ENCODE assay signal across 8 mouse cellular contexts in the genomic region with DNA sequence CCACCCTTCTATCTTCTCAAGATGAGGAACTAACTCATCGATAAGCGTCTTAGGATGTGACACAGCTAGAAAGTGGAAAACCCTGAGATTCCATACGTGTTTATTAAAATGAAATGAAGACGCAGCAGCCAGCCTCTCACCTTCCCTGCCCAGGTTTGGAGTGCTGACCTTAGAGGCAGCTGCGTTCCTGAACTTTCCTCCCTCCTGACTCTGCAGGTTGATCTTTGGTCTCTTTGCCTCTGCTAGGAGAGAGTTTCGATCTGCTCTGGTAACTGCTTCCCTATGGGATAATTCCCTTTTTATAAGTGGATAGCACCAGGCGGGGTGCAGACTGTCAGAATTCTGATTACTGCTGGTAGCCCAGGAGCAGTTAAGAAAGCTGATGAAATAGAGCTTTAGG. TPM values are rescaled to one million over a fixed set of nuclear protein-coding genes. Genes with fewer than 3 reads are reported as not detected.
DNase-seq lines count a peak whose midpoint lies in the region; ATAC-seq and TF ChIP-seq lines count a peak whose summit lies in the region.

No protein-coding gene starts in this region.

- peaks cover 9% of the 10 kb centered on the region; the same call in 1 of the 2 replicates for H3K79me2 ChIP-seq in heart, adult 2 months (replicated peaks; ENCODE audit: control insufficient read depth, insufficient read depth, low read length)

- peak overlapping the region; percentile 81; the same call in 1 of the 2 replicates for H3K4me3 ChIP-seq in heart, adult 2 months
- peak overlapping the region; percentile 87; the same call in 1 of the 2 replicates for H3K4me3 ChIP-seq in embryonic facial prominence, embryonic 12.5 days
- H3K4me3 ChIP-seq in midbrain, embryonic 12.5 days: peak overlapping the region; percentile 74

- ATAC-seq in embryonic facial prominence, embryonic 12.5 days (ENCODE audit: insufficient number of reproducible peaks, insufficient read depth, low FRiP score, low TSS enrichment): no peak
- no peak for ATAC-seq in midbrain, embryonic 12.5 days (ENCODE audit: low FRiP score, low read depth)

- no peak for TF ChIP-seq POLR2A in heart, adult 2 months (IDR thresholded peaks at IDR 0.05; ENCODE audit: insufficient read depth, low read depth, low read length)

- no peak overlapping the region for H3K27ac ChIP-seq in heart, adult 2 months
- no peak overlapping the region for H3K27ac ChIP-seq in embryonic facial prominence, embryonic 12.5 days
- H3K27ac ChIP-seq in midbrain, embryonic 12.5 days (replicated peaks): no peak overlapping the region

- no peak overlapping the region for H3K9ac ChIP-seq in heart, adult 2 months (ENCODE audit: low read depth, low read length)
- H3K9ac ChIP-seq in embryonic facial prominence, embryonic 12.5 days: no peak overlapping the region
- H3K9ac ChIP-seq in midbrain, embryonic 12.5 days (replicated peaks): peak overlapping the region; percentile 84; the same call in 1 of the 2 replicates

- H3K9me3 ChIP-seq in embryonic facial prominence, embryonic 12.5 days: no peaks in the 10 kb centered on the region
- H3K9me3 ChIP-seq in midbrain, embryonic 12.5 days: no peaks in the 10 kb centered on the region

- DNase-seq in heart, adult 2 months: no peak
- no peak for DNase-seq in heart, postnatal 36 days
- peak; percentile 69 to 74 for DNase-seq in kidney, adult 8-10 months
- DNase-seq in adrenal gland, adult 18-20 months (ENCODE audit: low spot score in 2 of 2): no peak
- no peak for DNase-seq in urinary bladder, postnatal 4 days (ENCODE audit: low spot score in 2 of 2)
- no peak for DNase-seq in frontal cortex, adult 2 months (ENCODE audit: extremely low spot score in 1 of 2, low spot score in 1 of 2)

- peaks cover 16% of the 10 kb centered on the region for H3K4me1 ChIP-seq in heart, adult 2 months (ENCODE audit: control insufficient read depth, insufficient read depth, low read length)
- peaks cover 8% of the 10 kb centered on the region for H3K4me1 ChIP-seq in embryonic facial prominence, embryonic 12.5 days
- peaks cover 18% of the 10 kb centered on the region for H3K4me1 ChIP-seq in midbrain, embryonic 12.5 days

- H3K36me3 ChIP-seq in heart, adult 2 months (ENCODE audit: control insufficient read depth, insufficient read depth, low read length): no peaks in the 10 kb centered on the region
- H3K36me3 ChIP-seq in embryonic facial prominence, embryonic 12.5 days: no peaks in the 10 kb centered on the region
- H3K36me3 ChIP-seq in midbrain, embryonic 12.5 days: peaks cover 16% of the 10 kb centered on the region; the same call in 1 of the 2 replicates

- peak overlapping the region; percentile 75 for H3K4me2 ChIP-seq in embryonic facial prominence, embryonic 12.5 days (replicated peaks)
- H3K4me2 ChIP-seq in midbrain, embryonic 12.5 days (replicated peaks): peak overlapping the region; percentile 88

- WGBS in heart, adult 2 months: 72% methylated on average over 7 of the region's 7 CpGs
- 90% methylated on average over 7 of the region's 7 CpGs for WGBS in embryonic facial prominence, embryonic 12.5 days
- WGBS in midbrain, embryonic 12.5 days: 93% methylated on average over 7 of the region's 7 CpGs

- no peaks in the 10 kb centered on the region for H3K27me3 ChIP-seq in heart, adult 2 months (ENCODE audit: control insufficient read depth, insufficient read depth, low read length)
- no peaks in the 10 kb centered on the region for H3K27me3 ChIP-seq in embryonic facial prominence, embryonic 12.5 days
- H3K27me3 ChIP-seq in midbrain, embryonic 12.5 days: no peaks in the 10 kb centered on the region; the same call in 1 of the 2 replicates

- TF ChIP-seq EP300 in heart, adult 2 months (IDR thresholded peaks at IDR 0.05; ENCODE audit: insufficient read depth, low read depth, low read length): no peak

- no peak for TF ChIP-seq CTCF in heart, adult 2 months (IDR thresholded peaks at IDR 0.05)

- intact Hi-C loops in heart, adult 2 months (cut with DNase I): no loop called here
- intact Hi-C loops in heart, postnatal 36 days (cut with DNase I): no loop called here

RNA-seq across cellular contexts. Expression of gene Dnajb12, which starts 1.5 kb away (rescaled TPM):
- total RNA-seq in heart, adult 2 months (2021): 10 to 100 TPM; 36.8 to 45.4 TPM
- 32.9 and 39.2 TPM in 2 replicates for polyA plus RNA-seq in heart, adult 2 months (2012; rRNA removed)
- total RNA-seq in heart, postnatal 36 days (2021): 10 to 100 TPM; 39.8 to 43.5 TPM
- polyA plus RNA-seq in embryonic facial prominence, embryonic 12.5 days (2016; fragmentation: Nextera tagmentation; extraction: Ambion mirVana): 18.9 and 19.9 TPM in 2 replicates
- polyA plus RNA-seq in midbrain, embryonic 12.5 days (2016; fragmentation: Nextera tagmentation; extraction: Ambion mirVana): 22.5 and 22.7 TPM in 2 replicates
- 10 to 100 TPM; 43.8 to 55.0 TPM for total RNA-seq in adrenal gland, adult 18-20 months (2021)
- 49.0 and 50.3 TPM in 2 replicates for polyA plus RNA-seq in frontal cortex, adult 2 months (2012; rRNA removed)

Comparison
In these comparisons a context has a peak if more than half of its experiments do, and no peak if none do; other contexts are left out.
1. DNase-seq: peak in kidney, adult 8-10 months (2 of 2); none in heart, adult 2 months (0 of 2), heart, postnatal 36 days (0 of 2), adrenal gland, adult 18-20 months (0 of 2), urinary bladder, postnatal 4 days (0 of 2) and frontal cortex, adult 2 months (0 of 2).
2. Peak in every context shown above with its lines, with median percentiles within 50 percentile points of each other: H3K4me3 ChIP-seq.